Mouse (Mus musculus) limb, embryonic 14.5 days (tissue): Measurements from ENCODE around the gene Atp5l. TPM values are rescaled to one million over a fixed set of nuclear protein-coding genes. Genes with fewer than 3 reads are reported as not detected.

ENCODE experiments used
- ATAC-seq: fragments of 200-750 bp; cut with Nextera tagmentation; 2 replicates; pipeline ENCODE4 v1.8.0; 2017; ENCODE audit warnings: low read depth, moderate number of reproducible peaks, moderate TSS enrichment; ENCODE audit not compliant: low FRiP score
- DNase-seq: peaks from one replicate; pipeline ENCODE4 v3.0.0-alpha.2; 2015; ENCODE audit warnings: low spot score
- H3K27ac ChIP-seq: fragments of 300-500 bp; sonication (generic); replicated peaks from 2 replicates; pipeline ENCODE4 v1.5.1; 2014; ENCODE audit warnings: low read depth, mild to moderate bottlenecking, low read length, moderate library complexity, mixed read lengths
- H3K27me3 ChIP-seq: fragments of 300-500 bp; sonication (generic); 2 replicates; pipeline ENCODE4 v1.6.1; 2014; ENCODE audit warnings: low read length, mixed read lengths; ENCODE audit not compliant: control insufficient read depth, insufficient read depth
- H3K36me3 ChIP-seq: fragments of 300-500 bp; sonication (generic); 2 replicates; pipeline ENCODE4 v1.6.1; 2014; ENCODE audit warnings: mild to moderate bottlenecking, low read length, moderate library complexity, mixed read lengths; ENCODE audit not compliant: control insufficient read depth, insufficient read depth
- H3K4me1 ChIP-seq: fragments of 300-500 bp; sonication (generic); 2 replicates; pipeline ENCODE4 v1.6.1; 2014; ENCODE audit warnings: antibody characterized with exemption, low read length, mixed read lengths; ENCODE audit not compliant: control insufficient read depth, insufficient read depth
- H3K4me2 ChIP-seq: fragments of 300-500 bp; sonication (generic); replicated peaks from 2 replicates; pipeline ENCODE4 v1.6.1; 2014; ENCODE audit warnings: low read depth, mild to moderate bottlenecking, low read length, moderate library complexity; ENCODE audit not compliant: severe bottlenecking
- H3K4me3 ChIP-seq: fragments of 300-500 bp; sonication (generic); replicated peaks from 2 replicates; pipeline ENCODE4 v1.5.1; 2014; ENCODE audit warnings: low read length
- H3K9ac ChIP-seq: fragments of 300-500 bp; sonication (generic); 2 replicates; pipeline ENCODE4 v1.6.1; 2014; ENCODE audit warnings: mild to moderate bottlenecking, low read depth, low read length, moderate library complexity; ENCODE audit not compliant: severe bottlenecking
- H3K9me3 ChIP-seq: fragments of 300-500 bp; sonication (generic); 2 replicates; pipeline ENCODE4 v1.6.1; 2016; ENCODE audit warnings: low read length; ENCODE audit not compliant: control insufficient read depth
- POLR2A ChIP-seq: fragments of 200-500 bp; IDR thresholded peaks from 2 replicates; pipeline ENCODE4 v1.8.0; 2012; ENCODE audit warnings: inconsistent platforms, mild to moderate bottlenecking, moderate library complexity, borderline replicate concordance; ENCODE audit not compliant: insufficient read depth, insufficient read length; ENCODE audit errors: extremely low read depth
- WGBS: fragments of 180-500 bp; shearing (Covaris S2); extraction: QIAGEN DNeasy Blood & Tissue Kit; methylation state at CpG from one replicate; pipeline ENCODE4 v1.1.7; 2014; 5-methylcytosine and 5-hydroxymethylcytosine counted together
- polyA plus RNA-seq, 2 experiments: library from polyadenylated mRNA; depleted of rRNA in 1 of 2; stranded (reverse) in 1 of 2; unstranded in 1 of 2; fragments of >200 nt; fragmentation: Nextera tagmentation in 1 of 2; extraction: Ambion mirVana in 1 of 2; gene quantifications; 2 replicates each; pipeline versions ENCODE4 v1.2.1 to v1.2.3; 2012 to 2014

Gene Atp5l
- polyA plus RNA-seq, 2 experiments = 525 to 764 TPM

- peak overlapping the region; percentile 77 for H3K4me3 ChIP-seq
- DNase-seq (peak; percentile 52), ATAC-seq (no peak)
- no peaks in the 10 kb centered on the region for H3K9me3 ChIP-seq
- peaks cover 19% of the 10 kb centered on the region for H3K4me1 ChIP-seq
- peak overlapping the region; percentile 95 for H3K4me2 ChIP-seq
- H3K27me3 ChIP-seq = no peaks in the 10 kb centered on the region
- H3K36me3 ChIP-seq = no peaks in the 10 kb centered on the region
- peak overlapping the region; percentile 97 for H3K27ac ChIP-seq
- WGBS = under 1% methylated on average over 21 of the region's 21 CpGs
- TF ChIP-seq POLR2A = no peak
- peak overlapping the region; percentile 89; the same call in 1 of the 2 replicates for H3K9ac ChIP-seq
These were observed 37.5 kb downstream of the Atp5l start for GRCm38 (mm10) chr9:44882981-44883569.

GRCm38 (mm10) chr9:44882436-44882980 is 38.0 kb downstream of the Atp5l start:
- under 1% methylated on average over 26 of the region's 27 CpGs for whole genome bisulfite sequencing
- Histone ChIP-seq H3K4me3 (peak overlapping the region; percentile 77), H3K27ac (peak overlapping the region; percentile 97), H3K36me3 (peaks cover 3% of the 10 kb centered on the region), H3K9me3 (no peaks in the 10 kb centered on the region), H3K4me1 (peaks cover 23% of the 10 kb centered on the region), H3K27me3 (no peaks in the 10 kb centered on the region), H3K9ac (peak overlapping the region; percentile 89), H3K4me2 (peak overlapping the region; percentile 95)
- DNase-seq = peak; percentile 77
- TF ChIP-seq POLR2A = no peak
- ATAC-seq = peak; percentile 38

GRCm38 (mm10) chr9:44881941-44882435 is 38.6 kb downstream of the Atp5l start:
- peak overlapping the region; percentile 97 for H3K27ac ChIP-seq
- no peaks in the 10 kb centered on the region for H3K9me3 ChIP-seq
- DNase-seq (peak; percentile 82), ATAC-seq (peak; percentile 65)
- H3K9ac ChIP-seq = peak overlapping the region; percentile 89
- peak; percentile 53; the same call in 1 of the 2 replicates for TF ChIP-seq POLR2A
- under 1% methylated on average over 29 of the region's 29 CpGs for WGBS
- H3K4me2 ChIP-seq = peak overlapping the region; percentile 95
- no peaks in the 10 kb centered on the region for H3K27me3 ChIP-seq
- peak overlapping the region; percentile 77 for H3K4me3 ChIP-seq
- H3K36me3 ChIP-seq = peaks cover 8% of the 10 kb centered on the region
- H3K4me1 ChIP-seq = peaks cover 29% of the 10 kb centered on the region

DNA sequence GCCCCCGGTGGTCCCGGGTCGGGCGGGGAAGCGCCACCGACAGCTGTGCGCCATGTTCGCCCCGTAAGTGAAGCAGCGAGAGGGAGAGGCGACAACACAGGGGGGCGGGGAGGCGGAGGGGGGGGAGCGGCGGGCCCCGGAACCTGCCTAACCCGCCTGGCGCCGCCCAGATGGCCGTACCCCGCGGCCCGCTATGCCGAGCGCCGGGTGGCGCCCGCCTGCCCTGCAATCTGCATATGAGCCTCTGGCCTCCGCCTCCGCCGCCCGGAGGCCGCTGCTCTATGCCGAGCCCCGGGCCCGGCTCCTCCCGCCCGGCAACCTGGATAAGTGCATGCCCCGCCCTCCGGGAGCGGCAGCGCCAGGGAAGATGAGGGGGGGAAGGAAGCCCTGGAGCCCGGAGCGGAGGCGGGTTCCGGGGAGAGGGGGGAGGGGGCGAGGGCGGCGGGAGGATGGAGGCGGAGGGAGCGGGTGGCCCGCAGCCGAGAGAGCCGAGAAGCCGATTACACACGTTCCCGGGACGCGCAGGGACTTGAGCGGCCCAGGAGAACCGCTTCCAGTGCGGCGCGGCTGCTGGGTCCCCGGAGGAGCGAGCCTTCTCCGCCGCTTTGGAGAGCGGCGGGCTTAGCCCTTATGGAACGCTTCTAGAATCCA is 39.2 kb downstream of the Atp5l start, which contains the start of gene Kmt2a:
Kmt2a (minus strand) TSS at position 76 of the 651 bp plus-strand sequence.
- H3K4me1 ChIP-seq = peaks cover 30% of the 10 kb centered on the region
- H3K27ac ChIP-seq = peak within 1 kb of the TSS; percentile 97
- peak; percentile 93 for DNase-seq
- H3K4me3 ChIP-seq = peak within 1 kb of the TSS; percentile 77
- peak; percentile 83 for ATAC-seq
- TF ChIP-seq POLR2A = peak; percentile 58; the same call in 1 of the 2 replicates
- H3K9me3 ChIP-seq = no peaks in the 10 kb centered on the region
- H3K36me3 ChIP-seq = peaks cover 8% of the 10 kb centered on the region
- peak within 1 kb of the TSS; percentile 95 for H3K4me2 ChIP-seq
- peak within 1 kb of the TSS; percentile 89 for H3K9ac ChIP-seq
- H3K27me3 ChIP-seq = no peaks in the 10 kb centered on the region
- WGBS = under 1% methylated on average over 27 of the region's 71 CpGs

- Histone ChIP-seq H3K4me1 (peaks cover 32% of the 10 kb centered on the region), H3K9me3 (no peaks in the 10 kb centered on the region), H3K9ac (peak overlapping the region; percentile 89), H3K4me2 (peak overlapping the region; percentile 84), H3K27ac (peak overlapping the region; percentile 97), H3K4me3 (peak overlapping the region; percentile 77), H3K36me3 (peaks cover 9% of the 10 kb centered on the region), H3K27me3 (no peaks in the 10 kb centered on the region)
- peak; percentile 0; the same call in 1 of the 2 replicates for ATAC-seq
- no peak for TF ChIP-seq POLR2A
- WGBS = 0% methylated on average over 22 of the region's 44 CpGs
- DNase-seq = no peak
These were observed 40.0 kb downstream of the Atp5l start for GRCm38 (mm10) chr9:44880309-44881081.
